Mouse (Mus musculus) mouse trophoblast stem cell (cell line): ENCODE results near the gene Ddx18.

Experiments used
- in situ Hi-C, 2 experiments: fragments of 300-500 bp; cut with MseI, MboI; formaldehyde crosslinking; loops; 2 replicates in 1 of 2; 3 replicates in 1 of 2; pipeline ENCODE4 v1.15.1; 2025

Ddx18 gene

GRCm38 (mm10) chr1:121527600-121528398, 40.0 kb downstream of the Ddx18 start:
- in situ Hi-C loops, result no loop called here

- in situ Hi-C loops, result no loop called here
These were observed 40.7 kb downstream of the Ddx18 start for GRCm38 (mm10) chr1:121527061-121527460.

GRCm38 (mm10) chr1:121518609-121519008, 49.2 kb downstream of the Ddx18 start:
- in situ Hi-C loops, result no loop called here

- in situ Hi-C loops, result no loop called here
These were observed 55.8 kb downstream of the Ddx18 start for GRCm38 (mm10) chr1:121511966-121512365.

GRCm38 (mm10) chr1:121511186-121511585, 56.6 kb downstream of the Ddx18 start:
- in situ Hi-C loops, result no loop called here

GRCm38 (mm10) chr1:121510420-121511140, 57.2 kb downstream of the Ddx18 start:
- in situ Hi-C loops, result no loop called here

- in situ Hi-C loops, result no loop called here
These were observed 59.1 kb downstream of the Ddx18 start for GRCm38 (mm10) chr1:121508729-121509128.
